Mouse (Mus musculus) cerebellum, adult 2 months (tissue): ENCODE measurements around the gene Slc51a. TPM values are rescaled to one million over a fixed set of nuclear protein-coding genes. Genes with fewer than 3 reads are reported as not detected.

ENCODE experiments used
- DNase-seq, 2 experiments: peaks; one replicate each; pipeline ENCODE4 v3.0.0; 2021
- H3K27ac ChIP-seq: fragments of 200-500 bp; 2 replicates; pipeline ENCODE4 v1.5.1; 2012; ENCODE audit warnings: low read length, control low read depth, inconsistent platforms; ENCODE audit not compliant: insufficient read depth
- H3K27me3 ChIP-seq: fragments of 200-500 bp; 2 replicates; pipeline ENCODE4 v1.6.1; 2012; ENCODE audit warnings: inconsistent platforms, mild to moderate bottlenecking, low read length, moderate library complexity; ENCODE audit not compliant: control insufficient read depth, insufficient read depth
- H3K4me1 ChIP-seq: fragments of 200-500 bp; 2 replicates; pipeline ENCODE4 v1.6.1; 2011; ENCODE audit warnings: low read length; ENCODE audit not compliant: control insufficient read depth, insufficient read depth
- H3K4me3 ChIP-seq: fragments of 200-500 bp; replicated peaks from 2 replicates; pipeline ENCODE3; 2011; ENCODE audit warnings: mild to moderate bottlenecking, low read depth, low read length, control low read depth; ENCODE audit not compliant: insufficient read depth
- CTCF ChIP-seq: fragments of 200-500 bp; IDR thresholded peaks from 2 replicates; pipeline ENCODE4 v1.5.1; 2011; ENCODE audit warnings: low read depth, mild to moderate bottlenecking, control low read depth, low read length, moderate library complexity, borderline replicate concordance; ENCODE audit not compliant: insufficient read depth
- POLR2A ChIP-seq: fragments of 200-500 bp; IDR thresholded peaks from 2 replicates; pipeline ENCODE4 v1.6.1; 2011; ENCODE audit warnings: low read length, control low read depth, borderline replicate concordance; ENCODE audit not compliant: insufficient read depth
- WGBS: fragments of 180-500 bp; shearing (Covaris S2); methylation state at CpG from one replicate; pipeline ENCODE4 v1.1.7; 2018; 5-methylcytosine and 5-hydroxymethylcytosine counted together
- polyA plus RNA-seq: library from polyadenylated mRNA; depleted of rRNA; stranded (reverse); fragments of >200 nt; gene quantifications from 2 replicates; pipeline ENCODE4 v1.2.3, GENCODE M21; 2012

The Slc51a gene
- polyA plus RNA-seq, 1 experiment: 0.05 TPM

DNA sequence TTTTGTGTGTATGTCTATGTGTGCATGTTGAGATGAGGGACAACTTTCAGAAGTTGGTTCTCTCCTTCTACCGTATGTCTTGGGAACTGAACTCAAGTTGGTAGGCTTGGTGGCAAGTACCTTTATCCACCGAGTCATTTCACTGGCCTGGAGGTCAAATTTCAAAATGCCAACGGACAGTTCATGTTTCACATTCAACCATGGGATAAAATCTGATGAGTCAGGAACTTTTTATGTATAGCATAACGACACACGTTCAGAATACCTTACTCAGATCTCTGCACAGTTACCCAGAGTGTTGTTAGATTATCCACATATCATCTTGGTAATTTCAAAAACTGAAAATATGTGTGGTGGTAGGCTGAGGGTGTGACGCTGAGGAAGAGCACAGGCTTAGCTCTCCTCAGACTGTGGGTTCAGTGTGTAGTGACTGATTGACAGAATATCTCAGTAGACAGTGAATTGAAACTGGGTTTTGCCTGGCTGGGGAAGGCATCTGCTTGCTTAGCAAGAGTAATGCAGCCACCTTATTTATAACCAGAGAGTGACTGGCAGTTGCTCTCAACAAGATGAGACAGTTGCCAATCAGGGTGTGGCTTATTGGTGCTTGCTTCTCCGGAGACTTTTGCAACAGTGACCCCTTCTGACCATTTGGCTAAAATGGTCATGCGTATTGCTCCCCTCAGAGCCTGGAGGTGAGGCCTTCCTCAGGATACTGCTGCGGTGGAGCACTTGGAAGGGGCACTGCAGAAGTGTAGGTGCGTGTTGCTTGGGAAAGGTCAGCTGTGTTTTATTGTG is 29.9 kb downstream of the Slc51a start:
- H3K27me3 ChIP-seq: no peaks in the 10 kb centered on the region
- no peak for TF ChIP-seq POLR2A
- peak; percentile 64 for TF ChIP-seq CTCF

DNA sequence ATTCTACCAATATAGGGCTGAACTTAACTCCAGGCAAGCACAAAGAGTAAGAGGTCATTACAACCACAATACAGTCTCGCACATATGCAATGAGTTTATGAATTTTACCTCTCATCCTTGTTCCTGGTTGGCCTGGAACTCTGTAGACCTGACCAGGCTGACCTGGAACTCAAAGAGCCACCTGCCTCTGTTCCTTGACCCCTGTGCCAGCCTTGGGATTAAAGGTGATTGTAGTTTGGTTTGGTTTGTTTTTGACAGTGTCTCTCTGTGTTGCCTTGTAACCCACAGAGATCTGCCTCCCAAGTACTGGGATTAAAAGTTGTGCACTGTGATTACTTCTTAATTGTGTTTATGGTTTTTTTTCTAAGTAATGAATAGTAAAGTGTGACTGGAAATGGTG is 30.9 kb downstream of the Slc51a start:
- Histone ChIP-seq H3K4me1 (no peaks in the 10 kb centered on the region; the same call in 1 of the 2 replicates), H3K27me3 (no peaks in the 10 kb centered on the region), H3K27ac (no peak overlapping the region), H3K4me3 (no peak overlapping the region)
- TF ChIP-seq POLR2A (no peak), CTCF (no peak)
- DNase-seq: no peak
- 94% methylated on average over 1 of the region's 1 CpGs for WGBS

More for the DNA sequence above, 29.9 kb downstream of the Slc51a start:
- WGBS: 59% methylated on average over 10 of the region's 10 CpGs
- no peak overlapping the region for H3K4me3 ChIP-seq
- peak; percentile 50 to 67 for DNase-seq
- H3K27ac ChIP-seq: no peak overlapping the region
- H3K4me1 ChIP-seq: no peaks in the 10 kb centered on the region; the same call in 1 of the 2 replicates

DNA sequence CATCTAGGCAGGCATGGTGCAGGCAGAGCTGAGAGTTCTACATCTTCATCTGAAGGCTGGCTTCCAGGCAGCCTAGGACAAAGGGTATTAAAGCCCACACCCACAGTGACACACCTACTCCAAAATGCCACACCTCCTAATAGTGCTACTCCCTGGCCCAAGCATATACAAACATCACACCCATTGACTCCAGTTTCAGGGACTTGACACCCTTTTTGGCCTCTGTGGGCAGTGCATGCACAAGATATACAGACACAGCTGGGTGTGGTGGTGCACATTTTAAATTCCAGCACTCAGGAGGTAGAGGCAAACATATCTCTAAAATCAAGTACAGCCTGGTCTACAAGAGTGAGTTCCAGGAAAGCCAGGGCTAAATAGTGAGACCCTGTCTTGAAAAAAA is 31.6 kb downstream of the Slc51a start:
- no peak overlapping the region for H3K27ac ChIP-seq

DNA sequence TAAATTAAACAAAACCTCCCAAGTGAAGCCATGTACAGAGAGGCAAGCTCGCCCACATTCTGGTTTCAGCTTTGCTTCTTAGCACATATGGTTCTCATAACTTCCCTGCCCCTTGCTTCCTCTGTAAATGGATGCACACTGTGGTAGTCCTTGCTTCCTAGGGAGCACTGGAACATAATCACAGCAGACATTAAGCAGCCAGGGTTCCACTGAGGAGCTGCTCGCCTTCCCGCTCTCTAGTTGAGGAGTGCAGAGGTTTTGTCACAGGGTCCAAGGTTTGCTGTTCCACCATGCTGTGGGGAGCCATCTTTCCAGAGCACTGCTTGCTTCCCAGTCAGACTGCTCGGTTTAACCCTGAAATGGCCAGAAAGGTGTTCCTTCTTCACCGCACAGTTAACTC is 33.0 kb downstream of the Slc51a start:
- DNase-seq: no peak
- Histone ChIP-seq H3K27me3 (no peaks in the 10 kb centered on the region), H3K27ac (no peak overlapping the region), H3K4me3 (no peak overlapping the region), H3K4me1 (no peaks in the 10 kb centered on the region; the same call in 1 of the 2 replicates)
- WGBS: 90% methylated on average over 5 of the region's 5 CpGs
- TF ChIP-seq CTCF (no peak), POLR2A (no peak)

More for the DNA sequence above, 31.6 kb downstream of the Slc51a start:
- no peak for DNase-seq
- H3K4me1 ChIP-seq: no peaks in the 10 kb centered on the region; the same call in 1 of the 2 replicates
- TF ChIP-seq CTCF (no peak), POLR2A (no peak)
- no peak overlapping the region for H3K4me3 ChIP-seq
- H3K27me3 ChIP-seq: no peaks in the 10 kb centered on the region

DNA sequence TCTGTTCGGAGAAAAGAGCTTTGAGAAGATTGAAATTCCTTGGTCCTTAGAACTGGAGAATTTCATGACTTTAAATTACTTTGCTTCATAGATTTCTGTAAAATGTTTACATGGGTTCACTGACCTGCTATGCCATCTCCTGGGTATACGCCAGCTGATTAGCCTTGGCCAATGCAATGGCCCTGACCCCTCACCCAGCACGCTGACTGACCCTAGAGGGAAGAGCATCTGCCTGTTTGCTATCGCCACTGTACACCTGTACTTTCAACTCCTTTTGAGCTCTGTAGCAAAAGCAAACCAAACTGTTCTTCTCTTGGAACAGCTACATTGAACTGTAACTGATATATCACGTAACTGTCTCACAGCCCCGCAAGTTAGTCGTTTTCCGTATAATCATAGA is 34.6 kb downstream of the Slc51a start:
- DNase-seq: no peak
- no peak for TF ChIP-seq CTCF
- no peak for TF ChIP-seq POLR2A
- WGBS: 93% methylated on average over 8 of the region's 8 CpGs
- peaks cover 3% of the 10 kb centered on the region; the same call in 1 of the 2 replicates for H3K4me1 ChIP-seq
- no peaks in the 10 kb centered on the region for H3K27me3 ChIP-seq
- H3K27ac ChIP-seq: no peak overlapping the region
- no peak overlapping the region for H3K4me3 ChIP-seq

DNA sequence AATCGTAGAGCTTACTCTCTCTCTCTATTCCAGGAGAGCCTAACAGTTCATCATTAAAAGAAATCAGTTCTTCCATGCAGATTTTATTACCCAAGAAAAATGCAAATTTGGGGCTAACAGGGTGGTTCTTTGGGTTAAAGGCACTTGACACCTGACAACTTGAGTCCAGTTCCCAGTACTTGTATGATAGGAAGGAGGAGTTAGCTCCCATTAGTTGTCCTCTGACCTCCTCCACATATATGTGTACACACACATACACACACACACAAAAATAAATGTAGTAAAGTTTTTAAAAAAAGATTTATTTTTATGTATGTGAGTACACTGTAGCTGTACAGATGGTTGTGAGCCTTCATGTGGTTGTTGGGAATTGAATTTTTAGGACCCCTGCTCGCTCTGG is 37.5 kb downstream of the Slc51a start:
- no peak for TF ChIP-seq POLR2A
- TF ChIP-seq CTCF: no peak
- WGBS: 89% methylated on average over 2 of the region's 2 CpGs
- Histone ChIP-seq H3K27ac (no peak overlapping the region), H3K4me1 (peaks cover 6% of the 10 kb centered on the region; the same call in 1 of the 2 replicates), H3K4me3 (no peak overlapping the region), H3K27me3 (no peaks in the 10 kb centered on the region)
- no peak for DNase-seq

DNA sequence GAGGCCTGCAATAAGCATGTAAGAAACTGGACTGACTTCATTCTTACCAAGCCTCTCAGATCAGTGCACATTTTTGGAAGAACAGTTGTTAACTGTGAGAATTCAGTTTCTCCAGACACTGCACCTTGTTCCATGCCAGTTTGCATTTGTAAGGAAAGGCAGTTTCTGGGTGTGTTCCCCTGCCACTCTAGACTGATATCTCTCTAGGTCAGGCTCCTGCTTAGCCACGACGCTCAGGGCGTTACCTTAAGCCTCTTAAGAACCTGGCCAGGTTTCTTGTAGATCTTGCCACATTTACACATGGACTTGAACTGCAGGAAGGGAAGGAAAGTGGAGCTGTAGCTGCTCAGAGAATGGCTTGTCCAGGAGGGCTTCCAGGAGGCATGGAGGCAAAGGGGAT is 38.0 kb downstream of the Slc51a start:
- WGBS: 86% methylated on average over 3 of the region's 3 CpGs
- no peak for DNase-seq
- H3K4me1 ChIP-seq: peaks cover 6% of the 10 kb centered on the region; the same call in 1 of the 2 replicates
- TF ChIP-seq POLR2A (no peak), CTCF (no peak)
- H3K4me3 ChIP-seq: no peak overlapping the region
- no peaks in the 10 kb centered on the region for H3K27me3 ChIP-seq
- H3K27ac ChIP-seq: no peak overlapping the region

DNA sequence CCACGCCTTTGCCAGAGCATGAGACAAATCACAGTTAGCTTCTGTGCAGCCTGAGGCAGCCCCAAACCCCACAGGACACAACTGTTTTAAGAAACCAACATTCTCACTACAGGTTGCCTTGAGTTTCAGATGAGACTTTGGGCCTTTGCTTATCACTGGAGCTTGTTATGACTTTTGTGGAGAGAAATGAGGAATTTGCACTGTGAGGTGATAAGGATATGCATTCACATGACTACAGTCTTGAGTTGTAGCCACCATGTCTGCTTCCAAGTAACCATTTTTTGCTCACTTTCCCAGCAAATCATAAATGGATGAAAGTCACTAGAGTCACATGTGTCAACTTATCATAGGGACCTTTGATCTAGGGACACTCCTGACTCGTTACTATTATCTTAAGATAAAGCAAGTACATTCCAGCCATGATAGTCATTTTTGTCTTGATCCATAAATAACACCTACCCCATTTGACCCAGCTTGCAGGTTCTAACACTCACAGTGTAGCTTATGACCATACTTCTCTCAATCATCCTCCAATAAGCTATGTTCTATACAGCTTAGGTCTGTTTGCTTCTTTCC is 41.0 kb downstream of the Slc51a start:
- H3K27ac ChIP-seq: no peak overlapping the region
- no peak overlapping the region for H3K4me3 ChIP-seq
- DNase-seq: no peak
- H3K4me1 ChIP-seq: peaks cover 6% of the 10 kb centered on the region; the same call in 1 of the 2 replicates
- no peaks in the 10 kb centered on the region for H3K27me3 ChIP-seq
- WGBS: 85% methylated on average over 2 of the region's 2 CpGs
- TF ChIP-seq POLR2A (no peak), CTCF (no peak)
